Mouse (Mus musculus) colon, adult 2 months (tissue): ENCODE measurements around the gene Asb18. TPM values are rescaled to one million over a fixed set of nuclear protein-coding genes. Genes with fewer than 3 reads are reported as not detected.

Source experiments
- polyA plus RNA-seq: library from polyadenylated mRNA; depleted of rRNA; stranded (reverse); fragments of >200 nt; gene quantifications from 2 replicates; pipeline ENCODE4 v1.2.3, GENCODE M21; 2012; rRNA removed

Gene Asb18
- polyA plus RNA-seq, result not detected in 2 replicates

GRCm38 (mm10) chr1:90014446-90014845 is at the start of gene Asb18:
TSS of gene Asb18 (minus strand) at chr1:90014666.

GRCm38 (mm10) chr1:89931120-89931519 is 83.3 kb downstream of the Asb18 start, which contains the start of gene Gbx2:
TSS of gene Gbx2 (minus strand) at chr1:89931179.

Other genes starting within 250 kb of the Asb18 start
- gene Gbx2, start 83.5 kb downstream of the Asb18 start, polyA plus RNA-seq, result 0.09 and 0.13 TPM in 2 replicates
- not detected in 2 replicates for gene Iqca, start 138.7 kb upstream of the Asb18 start, polyA plus RNA-seq
- 49.0 and 73.6 TPM in 2 replicates for gene Ackr3, start 189.3 kb upstream of the Asb18 start, polyA plus RNA-seq